Mouse (Mus musculus): ENCODE measurements around the gene Lipe.

DNA sequence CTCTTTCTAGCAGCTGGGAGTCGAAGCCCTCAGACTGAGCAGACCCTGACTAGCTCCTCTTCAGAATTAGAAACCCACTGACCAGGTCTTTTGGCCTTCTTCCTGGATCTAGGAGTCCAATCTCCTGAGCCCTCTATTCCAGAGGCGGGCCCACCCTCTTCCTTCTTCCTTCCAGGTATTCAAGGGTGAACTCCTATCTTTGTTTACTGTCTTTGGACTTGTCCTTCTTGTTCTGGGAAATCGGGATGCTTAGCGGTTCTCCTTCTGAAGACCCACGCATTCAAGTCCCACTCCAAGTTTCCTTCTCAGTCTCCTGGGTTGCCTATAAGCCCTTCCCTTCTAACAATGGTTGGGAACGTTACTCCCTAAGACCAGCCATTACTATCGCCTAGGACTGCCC is 9.6 kb downstream of the Lipe start:
- TF ChIP-seq EP300 (IDR thresholded peaks at IDR 0.05) (peak; percentile 85), CTCF (IDR thresholded peaks at IDR 0.05) (no peak)

All from lung, postnatal 0 days (tissue).